Mouse (Mus musculus): Measurements from ENCODE around the gene Ntn5. TPM values are rescaled to one million over a fixed set of nuclear protein-coding genes. Genes with fewer than 3 reads are reported as not detected.

The Ntn5 gene
- polyA plus RNA-seq, 1 experiment from 2014 or later, result 0.94 TPM

DNA sequence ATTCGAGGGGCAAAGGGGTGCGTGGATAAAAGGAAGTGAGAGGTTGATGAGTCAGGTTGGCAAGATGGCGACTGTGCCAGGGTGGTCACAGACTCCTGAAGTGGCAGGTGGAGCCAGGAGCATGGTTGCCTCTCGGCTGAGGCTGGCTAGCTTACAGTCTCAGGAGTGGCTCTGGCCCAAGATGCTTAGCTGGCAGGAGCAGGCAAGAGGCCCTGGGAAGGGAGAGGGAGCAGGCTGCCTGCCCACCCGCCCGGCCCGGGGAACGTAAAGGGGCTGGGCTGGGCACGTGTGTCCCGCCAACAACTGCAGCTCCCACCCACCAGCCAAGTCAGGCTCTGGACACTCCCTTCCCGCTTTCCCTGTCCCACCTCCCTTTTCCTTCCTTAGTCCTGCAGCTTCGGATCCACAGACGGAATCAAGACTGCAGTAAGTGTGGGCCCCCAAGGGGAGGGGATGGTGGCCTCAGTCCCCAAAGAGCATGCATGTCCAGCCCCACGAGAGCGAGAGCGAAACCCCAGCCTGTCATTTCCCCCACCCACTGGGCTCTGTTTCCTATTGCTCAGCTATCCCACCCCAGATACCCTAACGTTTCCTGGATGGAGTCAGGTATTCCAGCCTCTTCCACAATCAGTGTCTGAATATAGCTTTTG lies 42.3 kb upstream of the Ntn5 start:
- H3K9me3 ChIP-seq (ENCODE audit: control insufficient read depth, low read length), result no peaks in the 10 kb centered on the region

DNA sequence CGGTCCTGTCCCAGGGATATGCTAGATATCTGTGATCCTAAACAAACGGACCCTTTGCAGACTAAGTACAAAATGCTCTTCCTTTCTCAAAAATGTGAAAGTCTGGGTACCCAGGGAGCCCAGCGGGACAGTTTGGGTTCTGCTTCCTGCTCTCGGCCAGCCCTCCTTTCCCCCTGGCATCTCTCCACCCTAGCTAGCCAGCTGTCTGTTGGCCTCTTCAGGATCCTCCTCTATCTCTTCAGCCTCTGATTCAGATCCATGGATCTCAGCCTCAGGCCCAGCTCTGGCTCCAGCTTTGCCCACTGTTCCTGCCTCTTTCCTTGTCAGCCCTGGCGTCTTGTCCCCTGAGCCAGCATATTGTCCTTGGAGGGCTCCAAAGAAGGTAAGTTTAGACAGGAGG lies 41.7 kb upstream of the Ntn5 start:
- Histone ChIP-seq H3K36me3 (ENCODE audit: control insufficient read depth, insufficient read depth, low read length) (no peaks in the 10 kb centered on the region), H3K27ac (ENCODE audit: low read depth, low read length) (no peak overlapping the region), H3K4me2 (ENCODE audit: low read length) (no peak overlapping the region), H3K9me3 (ENCODE audit: control insufficient read depth, low read length) (no peaks in the 10 kb centered on the region), H3K27me3 (replicated peaks; ENCODE audit: control insufficient read depth, insufficient read depth, low read length) (no peaks in the 10 kb centered on the region), H3K4me1 (ENCODE audit: control insufficient read depth, insufficient read depth, low read depth, low read length) (peaks cover 18% of the 10 kb centered on the region), H3K4me3 (ENCODE audit: low read length) (no peak overlapping the region), H3K9ac (ENCODE audit: low read depth, low read length) (no peak overlapping the region)
- no peak for ATAC-seq
- 78% methylated on average over 5 of the region's 5 CpGs for WGBS

More for the DNA sequence above, 42.3 kb upstream of the Ntn5 start:
- Histone ChIP-seq H3K36me3 (ENCODE audit: control insufficient read depth, insufficient read depth, low read length) (peaks cover 2% of the 10 kb centered on the region), H3K9ac (ENCODE audit: low read depth, low read length) (peak overlapping the region; percentile 24; the same call in 1 of the 2 replicates), H3K4me3 (ENCODE audit: low read length) (no peak overlapping the region), H3K27ac (ENCODE audit: low read depth, low read length) (no peak overlapping the region), H3K4me1 (ENCODE audit: control insufficient read depth, insufficient read depth, low read depth, low read length) (peaks cover 18% of the 10 kb centered on the region), H3K4me2 (ENCODE audit: low read length) (peak overlapping the region; percentile 20; the same call in 1 of the 2 replicates), H3K27me3 (replicated peaks; ENCODE audit: control insufficient read depth, insufficient read depth, low read length) (no peaks in the 10 kb centered on the region)
- no peak for ATAC-seq
- WGBS, result 62% methylated on average over 13 of the region's 17 CpGs

DNA sequence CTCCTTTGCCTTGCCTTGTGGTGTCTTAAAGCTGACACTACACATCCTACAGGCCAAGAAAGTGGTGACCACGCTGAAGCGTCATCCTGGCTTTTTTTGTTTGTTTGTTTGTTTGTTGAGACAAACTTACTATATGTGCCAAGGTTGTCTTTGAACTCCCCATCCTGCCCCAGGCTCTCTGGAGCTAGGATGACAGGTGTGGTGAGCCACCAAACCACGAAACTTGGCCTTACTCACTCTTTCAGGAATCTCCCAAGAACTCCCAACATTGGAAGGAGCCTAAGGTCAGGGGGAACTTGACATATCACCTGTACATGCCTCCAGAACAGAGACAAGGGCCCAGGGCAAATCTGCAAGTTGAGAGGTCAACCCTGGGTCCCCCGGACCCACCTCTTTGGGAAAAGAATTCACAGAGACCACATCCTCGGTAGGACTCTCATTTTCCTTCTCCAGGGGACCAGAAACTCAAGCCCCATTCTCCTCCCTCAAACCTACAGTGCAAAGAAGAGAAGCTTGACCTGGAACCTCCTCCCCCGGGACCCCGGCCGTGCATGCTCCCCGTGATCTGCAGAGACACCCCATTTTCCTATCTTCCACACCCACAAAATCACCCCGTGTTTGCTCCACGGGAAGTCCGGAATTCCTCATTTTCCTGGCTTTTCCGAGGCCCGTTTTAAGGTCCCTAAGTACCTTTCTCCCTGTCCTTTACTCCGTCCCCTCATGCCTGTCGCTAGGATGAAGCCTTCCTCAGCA lies 41.1 kb upstream of the Ntn5 start:
- 37% methylated on average over 16 of the region's 16 CpGs for WGBS
- H3K9ac ChIP-seq (ENCODE audit: low read depth, low read length), result peak overlapping the region; percentile 74

DNA sequence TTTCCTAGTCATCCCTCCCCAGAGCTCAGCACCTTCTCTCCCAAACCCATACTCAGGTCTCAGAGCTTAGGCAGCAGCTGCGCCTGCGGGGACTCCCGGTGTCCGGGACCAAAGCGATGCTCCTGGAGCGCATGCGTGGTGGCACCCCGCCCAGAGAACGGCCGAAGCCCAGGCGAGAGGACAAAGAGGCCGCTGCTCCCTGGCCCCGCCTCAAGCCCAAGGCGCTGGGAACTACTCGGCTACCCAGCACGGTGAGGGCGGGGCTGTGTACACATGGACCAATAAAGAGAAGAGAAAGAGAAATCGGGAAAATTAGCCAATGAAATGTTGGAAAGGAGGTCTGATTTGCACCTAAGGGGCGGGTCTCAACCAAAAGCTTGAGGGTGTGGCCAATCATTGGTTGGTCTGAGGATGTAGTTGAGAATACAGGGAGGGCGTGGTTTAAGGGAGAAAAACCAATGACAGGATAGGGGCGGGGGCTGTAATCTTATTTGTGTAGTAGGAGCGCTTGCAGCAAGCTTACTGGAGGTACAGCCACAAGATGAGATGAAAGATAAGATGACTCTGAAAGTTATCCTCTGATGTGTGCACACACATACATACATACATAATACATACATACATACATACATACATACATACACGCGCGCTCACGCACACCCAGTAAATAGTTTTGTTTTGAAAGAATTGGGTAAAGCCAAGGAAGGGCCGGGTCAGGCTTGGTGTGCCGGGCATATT lies 40.2 kb upstream of the Ntn5 start:
- peak; percentile 94 for ATAC-seq
- H3K4me3 ChIP-seq (ENCODE audit: low read length), result peak overlapping the region; percentile 43
- 2% methylated on average over 28 of the region's 28 CpGs for WGBS
- peaks cover 13% of the 10 kb centered on the region for H3K4me1 ChIP-seq (ENCODE audit: control insufficient read depth, insufficient read depth, low read depth, low read length)
- no peaks in the 10 kb centered on the region for H3K9me3 ChIP-seq (ENCODE audit: control insufficient read depth, low read length)
- H3K27me3 ChIP-seq (replicated peaks; ENCODE audit: control insufficient read depth, insufficient read depth, low read length), result no peaks in the 10 kb centered on the region
- no peaks in the 10 kb centered on the region for H3K36me3 ChIP-seq (ENCODE audit: control insufficient read depth, insufficient read depth, low read length)
- peak overlapping the region; percentile 77 for H3K4me2 ChIP-seq (ENCODE audit: low read length)
- H3K27ac ChIP-seq (ENCODE audit: low read depth, low read length), result peak overlapping the region; percentile 80
- H3K9ac ChIP-seq (ENCODE audit: low read depth, low read length), result peak overlapping the region; percentile 74

More for the DNA sequence above, 41.1 kb upstream of the Ntn5 start:
- Histone ChIP-seq H3K36me3 (ENCODE audit: control insufficient read depth, insufficient read depth, low read length) (no peaks in the 10 kb centered on the region), H3K27ac (ENCODE audit: low read depth, low read length) (peak overlapping the region; percentile 80), H3K27me3 (replicated peaks; ENCODE audit: control insufficient read depth, insufficient read depth, low read length) (no peaks in the 10 kb centered on the region), H3K4me2 (ENCODE audit: low read length) (peak overlapping the region; percentile 77), H3K9me3 (ENCODE audit: control insufficient read depth, low read length) (no peaks in the 10 kb centered on the region), H3K4me1 (ENCODE audit: control insufficient read depth, insufficient read depth, low read depth, low read length) (peaks cover 18% of the 10 kb centered on the region), H3K4me3 (ENCODE audit: low read length) (peak overlapping the region; percentile 43)
- ATAC-seq, result no peak

DNA sequence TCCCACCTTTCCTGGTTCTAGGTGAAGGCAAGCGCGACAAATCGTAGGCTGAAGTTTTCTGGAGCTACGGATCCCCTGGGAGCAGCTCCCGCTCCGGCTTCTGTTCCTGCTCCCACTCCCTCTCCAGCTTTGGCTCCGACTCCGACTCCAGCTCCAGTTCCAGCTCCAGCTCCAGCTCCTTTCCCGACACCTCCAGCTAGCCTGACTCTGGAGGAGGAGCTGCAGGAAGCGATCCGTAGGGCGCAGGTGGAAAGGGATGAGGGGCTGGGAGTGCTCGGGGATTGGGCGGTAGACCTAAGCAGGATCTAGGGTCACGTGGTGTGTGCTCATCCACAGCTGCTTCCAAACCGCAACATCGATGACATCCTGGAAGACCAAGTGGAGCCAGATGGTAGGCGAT lies 39.6 kb upstream of the Ntn5 start:
- Histone ChIP-seq H3K9ac (ENCODE audit: low read depth, low read length) (peak overlapping the region; percentile 49), H3K4me2 (ENCODE audit: low read length) (peak overlapping the region; percentile 77), H3K27ac (ENCODE audit: low read depth, low read length) (peak overlapping the region; percentile 80), H3K4me3 (ENCODE audit: low read length) (peak overlapping the region; percentile 37), H3K27me3 (replicated peaks; ENCODE audit: control insufficient read depth, insufficient read depth, low read length) (no peaks in the 10 kb centered on the region), H3K4me1 (ENCODE audit: control insufficient read depth, insufficient read depth, low read depth, low read length) (peaks cover 13% of the 10 kb centered on the region), H3K36me3 (ENCODE audit: control insufficient read depth, insufficient read depth, low read length) (no peaks in the 10 kb centered on the region), H3K9me3 (ENCODE audit: control insufficient read depth, low read length) (no peaks in the 10 kb centered on the region)
- 2% methylated on average over 18 of the region's 18 CpGs for WGBS
- ATAC-seq, result peak; percentile 6

DNA sequence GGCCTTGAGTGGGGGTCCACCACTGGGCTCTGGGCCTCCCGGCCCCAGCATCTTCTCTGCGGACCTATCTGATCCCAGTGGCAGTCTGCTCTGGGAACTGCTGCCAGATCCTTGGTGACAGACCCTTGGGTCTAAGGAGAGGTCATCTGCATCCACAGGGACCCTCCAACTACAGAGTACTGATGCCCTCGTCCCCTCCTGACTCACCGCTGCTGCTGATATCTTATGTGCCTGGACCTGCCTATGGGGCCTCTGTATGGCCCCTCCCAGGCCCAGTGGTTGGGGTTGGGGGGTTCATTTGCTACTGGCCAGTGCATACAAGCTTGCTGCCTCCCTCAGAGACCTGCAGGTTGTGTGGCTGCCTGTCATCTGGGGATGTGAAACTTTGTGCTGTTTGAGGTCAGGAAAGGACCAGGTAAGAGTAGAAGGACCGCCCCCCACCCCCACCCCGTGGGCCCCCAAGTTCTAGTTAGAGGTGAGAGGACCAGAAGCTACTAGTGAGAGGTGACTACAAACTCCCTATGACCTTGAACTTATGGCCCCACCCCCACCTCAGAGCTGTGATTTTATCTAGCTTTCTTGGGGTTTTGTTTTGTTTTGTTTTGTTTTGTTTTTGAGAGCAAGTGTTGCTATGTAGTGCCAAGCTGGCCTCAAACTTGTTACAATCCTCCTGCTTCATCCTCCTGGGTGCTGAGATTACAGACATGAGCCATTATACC lies 38.8 kb upstream of the Ntn5 start:
- 68% methylated on average over 6 of the region's 6 CpGs for WGBS
- Histone ChIP-seq H3K27me3 (replicated peaks; ENCODE audit: control insufficient read depth, insufficient read depth, low read length) (no peaks in the 10 kb centered on the region), H3K9ac (ENCODE audit: low read depth, low read length) (peak overlapping the region; percentile 1; the same call in 1 of the 2 replicates), H3K4me3 (ENCODE audit: low read length) (peak overlapping the region; percentile 37), H3K9me3 (ENCODE audit: control insufficient read depth, low read length) (no peaks in the 10 kb centered on the region), H3K36me3 (ENCODE audit: control insufficient read depth, insufficient read depth, low read length) (no peaks in the 10 kb centered on the region), H3K27ac (ENCODE audit: low read depth, low read length) (peak overlapping the region; percentile 80), H3K4me2 (ENCODE audit: low read length) (peak overlapping the region; percentile 77), H3K4me1 (ENCODE audit: control insufficient read depth, insufficient read depth, low read depth, low read length) (peaks cover 13% of the 10 kb centered on the region)
- ATAC-seq, result no peak

DNA sequence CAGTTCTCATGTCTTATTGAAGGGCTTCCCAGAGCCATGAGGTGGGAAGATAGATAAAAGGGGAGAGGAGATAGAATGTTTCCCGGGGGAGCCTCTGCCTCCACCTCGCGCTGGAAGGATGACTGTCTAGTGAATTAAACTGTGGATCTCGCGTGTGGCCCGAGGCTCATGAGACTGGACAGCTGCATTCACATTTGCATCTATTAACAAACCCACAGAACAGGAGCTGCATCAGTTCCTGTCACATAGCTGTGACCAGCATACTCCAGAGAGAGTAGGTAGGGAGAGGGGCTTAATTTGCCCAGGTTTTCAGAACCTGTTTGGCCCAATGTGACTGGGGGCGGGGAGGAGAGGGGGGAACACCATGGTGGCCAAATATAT lies 38.2 kb upstream of the Ntn5 start:
- no peak overlapping the region for H3K4me2 ChIP-seq (ENCODE audit: low read length)
- H3K36me3 ChIP-seq (ENCODE audit: control insufficient read depth, insufficient read depth, low read length), result no peaks in the 10 kb centered on the region
- no peak overlapping the region for H3K4me3 ChIP-seq (ENCODE audit: low read length)
- 60% methylated on average over 7 of the region's 7 CpGs for WGBS
- H3K4me1 ChIP-seq (ENCODE audit: control insufficient read depth, insufficient read depth, low read depth, low read length), result peaks cover 13% of the 10 kb centered on the region
- no peaks in the 10 kb centered on the region for H3K9me3 ChIP-seq (ENCODE audit: control insufficient read depth, low read length)
- no peaks in the 10 kb centered on the region for H3K27me3 ChIP-seq (replicated peaks; ENCODE audit: control insufficient read depth, insufficient read depth, low read length)
- no peak overlapping the region for H3K27ac ChIP-seq (ENCODE audit: low read depth, low read length)
- no peak for ATAC-seq
- H3K9ac ChIP-seq (ENCODE audit: low read depth, low read length), result no peak overlapping the region

DNA sequence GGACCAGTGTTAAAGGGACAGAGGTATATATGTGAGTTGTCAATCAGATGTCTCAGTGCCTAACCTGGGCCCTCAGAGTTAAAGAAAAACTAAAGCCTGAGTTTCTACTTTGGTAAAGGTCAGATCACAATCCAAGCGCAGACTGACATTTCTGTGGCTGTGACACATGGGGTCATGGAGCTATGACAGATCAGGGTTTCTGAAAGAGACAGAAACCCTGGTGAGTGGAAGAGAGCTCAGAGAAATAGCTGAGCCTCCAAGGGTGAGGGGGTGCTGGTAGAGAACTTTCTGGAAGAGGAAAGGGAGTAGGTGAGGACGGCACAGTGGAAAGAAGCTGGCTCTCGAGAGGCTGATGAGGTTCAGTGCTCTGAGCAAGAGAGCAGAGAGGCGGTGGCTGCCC lies 37.2 kb upstream of the Ntn5 start:
- no peaks in the 10 kb centered on the region for H3K9me3 ChIP-seq (ENCODE audit: control insufficient read depth, low read length)
- H3K4me3 ChIP-seq (ENCODE audit: low read length), result no peak overlapping the region
- H3K4me1 ChIP-seq (ENCODE audit: control insufficient read depth, insufficient read depth, low read depth, low read length), result peaks cover 8% of the 10 kb centered on the region
- H3K9ac ChIP-seq (ENCODE audit: low read depth, low read length), result no peak overlapping the region
- no peak overlapping the region for H3K4me2 ChIP-seq (ENCODE audit: low read length)
- WGBS, result 81% methylated on average over 4 of the region's 4 CpGs
- H3K36me3 ChIP-seq (ENCODE audit: control insufficient read depth, insufficient read depth, low read length), result no peaks in the 10 kb centered on the region
- no peak overlapping the region for H3K27ac ChIP-seq (ENCODE audit: low read depth, low read length)
- ATAC-seq, result no peak
- H3K27me3 ChIP-seq (replicated peaks; ENCODE audit: control insufficient read depth, insufficient read depth, low read length), result no peaks in the 10 kb centered on the region
